Mouse (Mus musculus): Measurements from ENCODE around the gene Gga1. TPM values are rescaled to one million over a fixed set of nuclear protein-coding genes. Genes with fewer than 3 reads are reported as not detected.

Gga1 gene
- polyA plus RNA-seq, 1 experiment from 2014 or later: 36.4 TPM

- Histone ChIP-seq H3K27me3 (ENCODE audit: control insufficient read depth, insufficient read depth, low read length) (no peaks in the 10 kb centered on the region), H3K4me1 (ENCODE audit: control insufficient read depth, insufficient read depth, low read length) (peaks cover 8% of the 10 kb centered on the region), H3K4me3 (ENCODE audit: low read depth, low read length) (no peak overlapping the region), H3K36me3 (ENCODE audit: control insufficient read depth, insufficient read depth, low read length) (peaks cover 21% of the 10 kb centered on the region), H3K27ac (ENCODE audit: low read depth, low read length) (no peak overlapping the region), H3K4me2 (ENCODE audit: low read depth) (no peak overlapping the region), H3K9me3 (ENCODE audit: control insufficient read depth, low read length) (no peaks in the 10 kb centered on the region), H3K9ac (ENCODE audit: low read length) (no peak overlapping the region; the same call in 1 of the 2 replicates)
- ATAC-seq (ENCODE audit: insufficient read depth, low FRiP score, low TSS enrichment): no peak
- WGBS: 90% methylated on average over 2 of the region's 2 CpGs
- DNase-seq (ENCODE audit: low spot score): no peak
Observed at GRCm38 (mm10) chr15:78937963-78938362, 61.0 kb downstream of the Gga1 start.

- no peak for DNase-seq (ENCODE audit: low spot score)
- H3K9ac ChIP-seq (ENCODE audit: low read length): no peak overlapping the region
- no peaks in the 10 kb centered on the region for H3K9me3 ChIP-seq (ENCODE audit: control insufficient read depth, low read length)
- 92% methylated on average over 13 of the region's 13 CpGs for whole genome bisulfite sequencing
- H3K4me1 ChIP-seq (ENCODE audit: control insufficient read depth, insufficient read depth, low read length): peaks cover 8% of the 10 kb centered on the region
- H3K4me3 ChIP-seq (ENCODE audit: low read depth, low read length): no peak overlapping the region
- H3K27me3 ChIP-seq (ENCODE audit: control insufficient read depth, insufficient read depth, low read length): no peaks in the 10 kb centered on the region
- peaks cover 21% of the 10 kb centered on the region for H3K36me3 ChIP-seq (ENCODE audit: control insufficient read depth, insufficient read depth, low read length)
- H3K4me2 ChIP-seq (ENCODE audit: low read depth): no peak overlapping the region
- ATAC-seq (ENCODE audit: insufficient read depth, low FRiP score, low TSS enrichment): no peak
- no peak overlapping the region for H3K27ac ChIP-seq (ENCODE audit: low read depth, low read length)
Observed at GRCm38 (mm10) chr15:78940325-78940724, 63.3 kb downstream of the Gga1 start.

GRCm38 (mm10) chr15:78942663-78943062 lies 65.7 kb downstream of the Gga1 start:
- DNase-seq (ENCODE audit: low spot score) (peak; percentile 86), ATAC-seq (ENCODE audit: insufficient read depth, low FRiP score, low TSS enrichment) (peak; percentile 68)
- WGBS: 2% methylated on average over 9 of the region's 9 CpGs
- Histone ChIP-seq H3K9me3 (ENCODE audit: control insufficient read depth, low read length) (no peaks in the 10 kb centered on the region), H3K36me3 (ENCODE audit: control insufficient read depth, insufficient read depth, low read length) (peaks cover 16% of the 10 kb centered on the region), H3K27ac (ENCODE audit: low read depth, low read length) (no peak overlapping the region), H3K27me3 (ENCODE audit: control insufficient read depth, insufficient read depth, low read length) (no peaks in the 10 kb centered on the region), H3K4me3 (ENCODE audit: low read depth, low read length) (peak overlapping the region; percentile 26; the same call in 1 of the 2 replicates), H3K9ac (ENCODE audit: low read length) (peak overlapping the region; percentile 59), H3K4me2 (ENCODE audit: low read depth) (peak overlapping the region; percentile 45), H3K4me1 (ENCODE audit: control insufficient read depth, insufficient read depth, low read length) (no peaks in the 10 kb centered on the region)

Small RNAs within 50 kb of the gene (microRNA-seq; reads per million reads assigned to microRNA genes)
- gene Mir6955: not detected

Other genes with a start within 250 kb of the Gga1 start
- gene Elfn2, start 158.4 kb upstream of the Gga1 start, polyA plus RNA-seq (2014; fragmentation: Nextera tagmentation; extraction: Ambion mirVana): 0.15 and 0.73 TPM in 2 replicates
- 34.1 and 34.9 TPM in 2 replicates for gene Mfng, start 103.7 kb upstream of the Gga1 start, polyA plus RNA-seq (2014; fragmentation: Nextera tagmentation; extraction: Ambion mirVana)
- gene Card10, start 74.1 kb upstream of the Gga1 start, polyA plus RNA-seq (2014; fragmentation: Nextera tagmentation; extraction: Ambion mirVana): 3.3 and 3.7 TPM in 2 replicates
- 14.0 and 15.1 TPM in 2 replicates for gene Cdc42ep1, start 34.6 kb upstream of the Gga1 start, polyA plus RNA-seq (2014; fragmentation: Nextera tagmentation; extraction: Ambion mirVana)
- gene Lgals2, start 21.7 kb upstream of the Gga1 start, polyA plus RNA-seq (2014; fragmentation: Nextera tagmentation; extraction: Ambion mirVana): not detected in 2 replicates
- 0.27 TPM in 1 of 2 replicates, not detected in the other for gene Gm49510, start 22.5 kb downstream of the Gga1 start, polyA plus RNA-seq (2014; fragmentation: Nextera tagmentation; extraction: Ambion mirVana)
- 14.4 and 15.3 TPM in 2 replicates for gene Sh3bp1, start 22.6 kb downstream of the Gga1 start, polyA plus RNA-seq (2014; fragmentation: Nextera tagmentation; extraction: Ambion mirVana)
- 34.9 and 36.0 TPM in 2 replicates for gene Pdxp, start 36.7 kb downstream of the Gga1 start, polyA plus RNA-seq (2014; fragmentation: Nextera tagmentation; extraction: Ambion mirVana)
- 263 and 311 TPM in 2 replicates for gene Lgals1, start 49.5 kb downstream of the Gga1 start, polyA plus RNA-seq (2014; fragmentation: Nextera tagmentation; extraction: Ambion mirVana)
- 55.9 and 58.8 TPM in 2 replicates for gene Nol12, start 57.7 kb downstream of the Gga1 start, polyA plus RNA-seq (2014; fragmentation: Nextera tagmentation; extraction: Ambion mirVana)
- 42.4 and 46.4 TPM in 2 replicates for gene Triobp, start 70.5 kb downstream of the Gga1 start, polyA plus RNA-seq (2014; fragmentation: Nextera tagmentation; extraction: Ambion mirVana)
- gene H1f0, start 151.3 kb downstream of the Gga1 start, polyA plus RNA-seq (2014; fragmentation: Nextera tagmentation; extraction: Ambion mirVana): 289 and 340 TPM in 2 replicates
- not detected in 2 replicates for gene Galr3, start 164.7 kb downstream of the Gga1 start, polyA plus RNA-seq (2014; fragmentation: Nextera tagmentation; extraction: Ambion mirVana)
- 59.5 and 65.6 TPM in 2 replicates for gene Ankrd54, start 185.7 kb downstream of the Gga1 start, polyA plus RNA-seq (2014; fragmentation: Nextera tagmentation; extraction: Ambion mirVana)
- gene Eif3l, start 198.0 kb downstream of the Gga1 start, polyA plus RNA-seq (2014; fragmentation: Nextera tagmentation; extraction: Ambion mirVana): 250 and 259 TPM in 2 replicates
- gene Micall1, start 231.7 kb downstream of the Gga1 start, polyA plus RNA-seq (2014; fragmentation: Nextera tagmentation; extraction: Ambion mirVana): 6.8 and 7.9 TPM in 2 replicates